Mouse (Mus musculus): ENCODE data around the gene Nptx2. TPM values are rescaled to one million over a fixed set of nuclear protein-coding genes. Genes with fewer than 3 reads are reported as not detected.

Gene Nptx2
- polyA plus RNA-seq, 1 experiment, result not detected

DNA sequence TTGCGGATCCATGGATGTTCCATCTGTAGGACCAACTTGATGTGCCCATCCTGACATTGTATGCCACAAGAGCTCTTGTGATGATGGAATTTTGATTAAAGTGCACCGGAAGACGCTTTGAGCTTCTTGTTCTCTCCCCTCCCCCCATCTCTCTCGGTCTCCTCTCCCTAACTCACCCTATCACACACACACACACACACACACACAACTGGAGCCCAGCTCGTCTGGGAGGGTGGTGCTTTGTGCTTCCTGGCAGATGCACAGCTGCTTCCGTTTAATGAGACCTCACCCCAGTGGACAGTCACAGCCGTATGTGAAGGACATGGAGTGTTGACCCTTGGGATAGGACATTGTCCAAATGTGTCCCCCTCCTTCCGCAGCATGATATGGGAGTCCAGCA, 11.7 kb downstream of the Nptx2 start:
- H3K4me1 ChIP-seq (ENCODE audit: control insufficient read depth, insufficient read depth, low read length), result no peaks in the 10 kb centered on the region
- no peak overlapping the region for H3K4me3 ChIP-seq (ENCODE audit: insufficient read depth, low read length)
- TF ChIP-seq POLR2A (IDR thresholded peaks at IDR 0.05; ENCODE audit: borderline replicate concordance, low read depth, low read length) (no peak), CTCF (IDR thresholded peaks at IDR 0.05; ENCODE audit: low read depth, low read length) (no peak)
- H3K27ac ChIP-seq (ENCODE audit: insufficient read depth, low read depth, low read length), result no peak overlapping the region

DNA sequence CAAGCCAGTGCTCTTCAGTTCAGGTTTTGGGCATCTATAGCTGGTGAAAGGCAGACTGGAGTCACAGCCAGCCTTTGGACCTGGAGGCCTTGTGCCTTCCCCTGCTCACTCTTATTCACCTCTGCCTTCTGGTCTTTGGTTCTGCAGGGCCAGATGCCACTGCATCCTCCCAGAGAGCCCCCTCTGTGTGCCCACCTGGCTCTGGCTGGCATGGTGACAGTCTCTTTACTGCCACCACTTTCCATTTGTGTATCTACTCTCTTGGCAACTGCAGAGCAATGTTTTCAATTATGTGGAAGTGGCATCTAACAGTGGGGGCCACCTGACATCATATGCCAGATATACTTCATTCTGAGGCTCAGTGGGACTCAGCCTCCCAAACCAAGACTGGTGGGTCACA, 12.8 kb downstream of the Nptx2 start:
- no peak overlapping the region for H3K27ac ChIP-seq (ENCODE audit: insufficient read depth, low read depth, low read length)
- H3K4me3 ChIP-seq (ENCODE audit: insufficient read depth, low read length), result no peak overlapping the region
- no peak for TF ChIP-seq POLR2A (IDR thresholded peaks at IDR 0.05; ENCODE audit: borderline replicate concordance, low read depth, low read length)
- no peak for TF ChIP-seq CTCF (IDR thresholded peaks at IDR 0.05; ENCODE audit: low read depth, low read length)
- no peaks in the 10 kb centered on the region for H3K4me1 ChIP-seq (ENCODE audit: control insufficient read depth, insufficient read depth, low read length)

DNA sequence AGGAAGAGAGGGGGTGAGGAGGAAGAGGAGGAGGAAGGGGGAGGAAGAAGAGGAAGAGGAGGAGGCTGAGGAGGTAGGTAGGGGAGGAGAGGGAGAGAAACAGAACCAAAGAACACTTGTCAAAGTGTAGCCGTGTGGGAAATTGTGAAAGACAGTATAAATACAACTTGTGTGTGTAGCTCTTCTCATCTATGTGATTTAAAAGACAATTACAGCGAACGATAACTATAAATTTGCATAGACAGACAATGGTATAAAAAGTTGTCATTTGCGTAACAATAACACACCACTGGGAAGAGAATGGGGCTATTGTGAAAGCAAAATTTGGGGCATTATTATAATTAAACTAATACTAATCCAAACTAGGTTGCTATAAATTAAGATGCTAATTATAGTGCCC, 20.0 kb downstream of the Nptx2 start:
- TF ChIP-seq POLR2A (IDR thresholded peaks at IDR 0.05; ENCODE audit: borderline replicate concordance, low read depth, low read length), result no peak
- TF ChIP-seq CTCF (IDR thresholded peaks at IDR 0.05; ENCODE audit: low read depth, low read length), result no peak
- no peak overlapping the region for H3K4me3 ChIP-seq (ENCODE audit: insufficient read depth, low read length)
- H3K27ac ChIP-seq (ENCODE audit: insufficient read depth, low read depth, low read length), result no peak overlapping the region
- no peaks in the 10 kb centered on the region for H3K4me1 ChIP-seq (ENCODE audit: control insufficient read depth, insufficient read depth, low read length)

DNA sequence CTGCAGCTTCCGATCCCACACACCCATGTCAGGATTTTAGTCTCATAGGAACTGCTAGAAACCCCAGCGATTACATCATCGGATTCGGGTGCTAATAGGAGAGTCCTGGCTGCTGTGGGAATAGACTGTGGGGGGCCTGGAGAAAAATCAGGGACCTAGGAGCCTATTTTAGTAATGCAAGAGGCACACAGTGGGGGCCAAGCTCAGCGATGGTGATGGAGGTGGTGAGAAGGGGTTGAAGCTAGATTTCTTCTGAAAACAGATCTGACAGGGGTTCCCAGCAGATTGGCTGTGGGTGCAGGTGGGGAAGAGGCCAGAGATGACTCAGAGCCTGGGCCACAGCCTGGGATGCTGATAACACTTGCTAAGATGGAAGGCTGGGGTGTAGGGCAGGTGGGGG, 39.4 kb downstream of the Nptx2 start:
- TF ChIP-seq CTCF (IDR thresholded peaks at IDR 0.05; ENCODE audit: low read depth, low read length) (no peak), POLR2A (IDR thresholded peaks at IDR 0.05; ENCODE audit: borderline replicate concordance, low read depth, low read length) (no peak)
- H3K4me1 ChIP-seq (ENCODE audit: control insufficient read depth, insufficient read depth, low read length), result no peaks in the 10 kb centered on the region

DNA sequence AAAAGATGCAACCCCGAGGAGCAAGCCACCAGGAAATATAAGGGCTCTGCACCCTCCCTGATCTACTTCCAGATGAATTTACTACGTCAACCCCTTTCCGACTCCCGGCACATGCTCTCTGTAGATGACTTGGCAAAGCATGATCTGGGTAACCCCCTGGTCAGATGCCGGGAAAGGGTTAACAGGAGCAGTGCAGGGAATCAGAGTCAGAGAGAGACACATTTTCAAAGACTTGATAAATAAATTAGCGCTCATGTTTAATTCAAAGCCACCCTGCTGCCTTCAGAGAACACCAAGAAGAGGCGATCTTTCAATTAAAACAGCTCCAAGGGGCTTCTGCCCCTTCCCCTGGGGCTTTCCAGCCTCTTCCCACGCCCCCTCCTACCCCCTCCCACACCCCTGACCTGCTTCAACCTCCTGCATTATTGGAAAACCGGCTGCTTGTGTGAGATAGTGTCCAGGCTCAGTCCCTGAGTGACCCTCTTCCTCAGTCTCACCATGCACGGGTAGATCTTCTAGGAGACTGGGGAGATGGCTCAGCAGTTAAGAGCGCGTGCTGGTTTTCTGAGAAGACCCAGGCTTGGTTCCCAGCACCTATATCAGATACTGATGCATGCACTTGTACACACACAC, 45.7 kb downstream of the Nptx2 start:
- Histone ChIP-seq H3K4me3 (ENCODE audit: insufficient read depth, low read length) (no peak overlapping the region), H3K27ac (ENCODE audit: insufficient read depth, low read depth, low read length) (no peak overlapping the region), H3K4me1 (ENCODE audit: control insufficient read depth, insufficient read depth, low read length) (no peaks in the 10 kb centered on the region)
- TF ChIP-seq CTCF (IDR thresholded peaks at IDR 0.05; ENCODE audit: low read depth, low read length), result no peak
- TF ChIP-seq POLR2A (IDR thresholded peaks at IDR 0.05; ENCODE audit: borderline replicate concordance, low read depth, low read length), result no peak

More for the DNA sequence above, 39.4 kb downstream of the Nptx2 start:
- Histone ChIP-seq H3K4me3 (ENCODE audit: insufficient read depth, low read length) (no peak overlapping the region), H3K27ac (ENCODE audit: insufficient read depth, low read depth, low read length) (no peak overlapping the region)

DNA sequence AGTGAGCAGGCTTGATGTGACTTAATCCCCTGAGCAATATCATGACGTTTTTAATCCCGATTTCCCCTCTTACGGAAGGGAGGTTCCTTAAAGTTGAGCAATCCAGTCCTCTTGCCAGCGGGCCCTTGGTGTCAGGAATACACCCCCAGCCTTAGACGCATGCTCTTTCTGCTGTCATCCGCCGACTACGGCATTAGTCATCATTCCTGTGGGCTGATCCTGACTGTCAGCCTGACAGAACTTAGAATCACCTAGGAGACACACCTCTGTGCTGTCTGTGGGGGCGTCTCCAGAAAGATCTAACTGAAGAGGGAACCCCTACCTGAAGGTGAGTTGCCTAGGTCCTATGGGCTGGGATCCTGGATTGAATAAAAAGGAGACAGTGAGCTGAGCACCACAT, 49.1 kb downstream of the Nptx2 start:
- TF ChIP-seq POLR2A (IDR thresholded peaks at IDR 0.05; ENCODE audit: borderline replicate concordance, low read depth, low read length) (no peak), CTCF (IDR thresholded peaks at IDR 0.05; ENCODE audit: low read depth, low read length) (no peak)
- H3K27ac ChIP-seq (ENCODE audit: insufficient read depth, low read depth, low read length), result no peak overlapping the region
- no peak overlapping the region for H3K4me3 ChIP-seq (ENCODE audit: insufficient read depth, low read length)
- no peaks in the 10 kb centered on the region for H3K4me1 ChIP-seq (ENCODE audit: control insufficient read depth, insufficient read depth, low read length)

Other genes starting within 250 kb of the Nptx2 start
- not detected in 2 replicates for gene Baiap2l1, start 187.8 kb upstream of the Nptx2 start, polyA plus RNA-seq (2012; ENCODE audit: insufficient read depth, insufficient read length, missing spikeins)
- not detected in 2 replicates for gene Tmem130, start 215.9 kb downstream of the Nptx2 start, polyA plus RNA-seq (2012; ENCODE audit: insufficient read depth, insufficient read length, missing spikeins)
- 61.1 and 64.8 TPM in 2 replicates for gene Trrap, start 221.8 kb downstream of the Nptx2 start, polyA plus RNA-seq (2012; ENCODE audit: insufficient read depth, insufficient read length, missing spikeins)

Data from bone marrow macrophage, adult 2 months (primary cell).